Mouse (Mus musculus) embryonic fibroblast, embryonic 13.5 days (primary cell): ENCODE results near the gene Slc25a44.
A peak's percentile ranks its signal among the peaks of the same experiment; 100 is the strongest.

Experiments used
- CTCF ChIP-seq: IDR thresholded peaks from 2 replicates; pipeline ENCODE4 v1.5.1; 2011; ENCODE audit warnings: mild to moderate bottlenecking, control low read depth, low read length, moderate library complexity, borderline replicate concordance; ENCODE audit not compliant: insufficient read depth
- POLR2A ChIP-seq: IDR thresholded peaks from 2 replicates; pipeline ENCODE4 v1.6.1; 2011; ENCODE audit warnings: low read depth, mild to moderate bottlenecking, control low read depth, low read length, moderate library complexity

DNA sequence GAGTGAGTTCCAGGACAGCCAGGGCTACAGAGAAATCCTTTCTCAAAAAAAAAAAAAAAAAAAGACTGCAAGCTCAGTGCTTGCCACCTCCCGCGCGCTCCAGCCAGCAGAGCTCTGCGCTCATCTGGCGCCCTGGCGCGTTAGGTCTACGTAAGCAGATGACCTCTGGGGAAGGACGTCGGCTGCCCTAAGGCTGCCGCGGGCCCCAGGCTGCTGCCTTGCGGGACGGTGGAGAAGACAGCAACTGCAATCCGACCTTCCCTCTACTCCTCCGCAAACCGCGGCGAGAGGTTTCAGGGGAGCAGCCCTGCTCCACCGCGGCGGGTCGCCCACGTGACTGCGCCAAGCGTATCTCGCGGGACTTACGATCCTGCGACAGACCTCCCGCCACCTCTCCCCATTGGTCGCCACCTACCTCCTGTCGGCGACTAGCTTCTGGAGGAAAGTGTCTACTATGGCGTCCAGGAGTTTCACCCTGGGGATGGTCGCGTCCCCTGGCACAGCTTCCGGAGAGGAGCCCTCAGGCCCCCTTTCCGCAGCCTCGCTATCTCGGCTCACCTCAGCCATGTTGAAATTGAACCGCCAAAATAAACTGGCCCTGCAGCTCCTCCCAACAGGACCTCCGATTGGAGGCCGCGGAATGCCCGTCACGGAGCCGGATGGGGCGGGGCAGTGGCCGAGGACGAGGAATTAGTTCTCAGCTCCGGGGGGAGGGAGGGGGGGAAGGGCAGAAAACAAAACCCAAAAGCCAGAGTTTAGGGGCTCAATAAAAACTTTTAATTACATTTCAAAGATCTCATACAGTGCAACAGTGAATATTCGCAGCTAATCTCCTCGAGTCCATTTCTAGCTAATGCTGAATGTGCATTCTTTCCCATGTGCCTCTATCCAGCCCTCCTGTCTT, 14.9 kb downstream of the Slc25a44 start, which contains the start of gene Pmf1:
- TF ChIP-seq CTCF (no peak), POLR2A (peak; percentile 95)
